Mouse (Mus musculus) adrenal gland, adult 18-20 months (tissue): Measurements from ENCODE around the gene Espl1. TPM values are rescaled to one million over a fixed set of nuclear protein-coding genes. Genes with fewer than 3 reads are reported as not detected.

Source experiments
- DNase-seq, 2 experiments: peaks; one replicate each; pipeline ENCODE4 v3.0.0; 2021 to 2022; ENCODE audit warnings: low spot score in 2 of 2
- total RNA-seq, 2 experiments: library from RNA; stranded (reverse); gene quantifications; 1 replicate in 1 of 2; 2 replicates in 1 of 2; pipeline ENCODE4 v1.2.3; 2021

Gene Espl1
- total RNA-seq, 2 experiments from 2014 or later: 1.3 to 1.9 TPM

GRCm38 (mm10) chr15:102369972-102370371 lies 73.9 kb downstream of the Espl1 start:
- DNase-seq: no peak

GRCm38 (mm10) chr15:102370727-102371126 lies 74.7 kb downstream of the Espl1 start:
- DNase-seq: no peak

Other genes starting within 250 kb of the Espl1 start
- 100 to 1,000 TPM; 197 to 252 TPM for gene Eif4b, start 222.5 kb upstream of the Espl1 start, total RNA-seq
- gene Tns2, start 195.9 kb upstream of the Espl1 start, total RNA-seq: 10 to 100 TPM; 76.9 to 89.5 TPM
- 10 to 100 TPM; 33.0 to 36.9 TPM for gene Spryd3, start 160.0 kb upstream of the Espl1 start, total RNA-seq
- 10 to 100 TPM; 45.1 to 66.2 TPM for gene Igfbp6, start 151.9 kb upstream of the Espl1 start, total RNA-seq
- under 1 TPM; 0.26 to 0.56 TPM for gene Soat2, start 145.7 kb upstream of the Espl1 start, total RNA-seq
- 10 to 100 TPM; 49.8 to 65.0 TPM for gene Zfp740, start 93.0 kb upstream of the Espl1 start, total RNA-seq
- 100 to 1,000 TPM in 1 of 2 experiments, 10 to 100 TPM in 1; 81.7 to 106 TPM for gene Csad, start 91.5 kb upstream of the Espl1 start, total RNA-seq
- gene Itgb7, start 64.3 kb upstream of the Espl1 start, total RNA-seq: 1 to 10 TPM; 4.1 to 7.4 TPM
- gene Rarg, start 38.7 kb upstream of the Espl1 start, total RNA-seq: 10 to 100 TPM; 21.7 to 27.2 TPM
- gene Gm9918, start 25.7 kb upstream of the Espl1 start, total RNA-seq: under 1 TPM in 1 of 2 experiments, not detected in 1; 0.13 TPM
- gene Mfsd5, start 16.8 kb upstream of the Espl1 start, total RNA-seq: 10 to 100 TPM; 32.6 to 35.2 TPM
- gene Pfdn5, start 29.9 kb downstream of the Espl1 start, total RNA-seq: 100 to 1,000 TPM; 443 to 458 TPM
- 10 to 100 TPM; 48.9 to 54.7 TPM for gene Myg1, start 35.4 kb downstream of the Espl1 start, total RNA-seq
- 10 to 100 TPM; 12.0 to 14.7 TPM for gene Aaas, start 54.5 kb downstream of the Espl1 start, total RNA-seq
- under 1 TPM in 1 of 2 experiments, not detected in 1; 0.10 TPM for gene Sp7, start 70.9 kb downstream of the Espl1 start, total RNA-seq
- 10 to 100 TPM; 61.1 to 62.1 TPM for gene Sp1, start 109.9 kb downstream of the Espl1 start, total RNA-seq
- gene Amhr2, start 149.1 kb downstream of the Espl1 start, total RNA-seq: 1 to 10 TPM; 1.5 to 2.0 TPM
- gene Prr13, start 162.8 kb downstream of the Espl1 start, total RNA-seq: 100 to 1,000 TPM in 1 of 2 experiments, 10 to 100 TPM in 1; 86.2 to 148 TPM
- gene Pcbp2, start 174.3 kb downstream of the Espl1 start, total RNA-seq: 100 to 1,000 TPM; 628 to 756 TPM
- gene Gm10337, start 207.5 kb downstream of the Espl1 start, total RNA-seq: not detected
- 1 to 10 TPM; 5.8 to 7.6 TPM for gene Map3k12, start 220.8 kb downstream of the Espl1 start, total RNA-seq
- gene Tarbp2, start 221.9 kb downstream of the Espl1 start, total RNA-seq: 10 to 100 TPM; 35.5 to 36.1 TPM
- gene Npff, start 228.7 kb downstream of the Espl1 start, total RNA-seq: 1 to 10 TPM; 1.8 to 1.9 TPM